Mouse (Mus musculus) left cerebral cortex, postnatal 25 days (tissue): ENCODE results near the gene Six3. TPM values are rescaled to one million over a fixed set of nuclear protein-coding genes. Genes with fewer than 3 reads are reported as not detected.

Source experiments
- DNase-seq, 2 experiments: peaks; one replicate each; pipeline ENCODE4 v3.0.0; 2022; ENCODE audit warnings: low spot score in 2 of 2, mixed read lengths in 1 of 2
- intact Hi-C: fragments of 180-260 bp; cut with DNase I; formaldehyde crosslinking; loops from one replicate; pipeline ENCODE4 v1.15.1; 2025
- total RNA-seq, 2 experiments: library from RNA; stranded (reverse); gene quantifications; 2 replicates each; pipeline ENCODE4 v1.2.3; 2021

The Six3 gene
- total RNA-seq, 2 experiments from 2014 or later: 0.89 to 8.4 TPM

DNA sequence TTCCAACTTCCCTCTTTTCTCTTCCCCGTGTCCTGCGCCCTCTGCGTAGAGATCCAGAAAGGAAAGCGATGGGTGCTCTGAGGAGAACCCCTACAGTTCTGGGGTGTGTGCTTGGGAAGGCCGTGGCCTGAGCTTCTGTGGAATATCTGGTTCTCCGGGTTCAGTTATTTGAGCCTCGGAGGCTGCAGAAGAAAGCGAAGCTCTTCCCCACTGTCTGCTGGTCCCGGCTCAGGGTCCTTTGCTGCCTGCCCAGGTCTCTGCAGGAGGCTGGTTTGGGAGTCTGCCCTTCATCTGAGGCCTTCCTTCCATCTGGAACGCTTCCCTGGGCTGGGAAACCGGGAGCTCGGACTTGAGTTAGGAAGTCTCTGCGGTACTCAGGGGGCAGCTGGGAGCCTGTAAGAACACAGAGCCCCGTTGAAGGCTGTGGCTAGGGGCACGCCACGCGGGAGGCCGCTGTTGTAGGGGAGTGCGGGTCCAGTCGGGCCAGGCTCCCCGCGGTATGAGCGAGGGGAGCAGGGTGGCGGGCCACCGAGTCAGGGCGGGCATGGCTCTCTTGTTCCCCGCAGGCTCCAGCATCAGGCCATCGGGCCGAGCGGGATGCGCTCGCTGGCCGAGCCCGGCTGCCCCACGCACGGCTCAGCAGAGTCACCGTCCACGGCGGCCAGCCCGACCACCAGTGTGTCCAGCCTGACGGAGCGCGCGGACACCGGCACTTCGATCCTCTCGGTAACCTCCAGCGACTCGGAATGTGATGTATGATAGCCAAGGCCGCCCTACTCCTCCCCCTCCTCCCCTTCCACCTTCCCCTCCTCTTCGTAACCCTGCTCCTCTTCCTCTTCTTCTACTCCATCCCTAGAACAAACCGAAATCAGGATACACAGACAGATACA is 10.0 kb downstream of the Six3 start:
- no peak for DNase-seq
- intact Hi-C loops: loop anchor here (5.0 kb wide), 4 partner anchors 59 to 174 kb away; no protein-coding TSS in a partner anchor

DNA sequence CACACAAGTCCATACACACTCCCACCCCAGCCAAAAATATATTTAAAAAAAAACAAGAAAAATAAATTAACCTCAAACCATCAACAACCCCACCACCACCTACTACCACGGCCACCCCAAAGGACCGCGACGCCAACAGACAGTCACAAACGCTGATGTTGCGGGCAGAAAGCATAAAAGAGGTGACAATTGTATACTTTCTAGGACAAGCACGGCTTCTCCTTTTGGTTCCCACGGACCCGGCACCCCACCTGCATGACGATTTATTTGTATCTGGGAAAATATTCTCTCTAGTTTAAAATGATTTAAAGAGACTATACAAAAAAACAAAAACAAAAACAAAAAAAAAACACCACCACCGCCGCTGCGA is 10.6 kb downstream of the Six3 start:
- no peak for DNase-seq
- intact Hi-C loops: loop anchor here (5.0 kb wide), 4 partner anchors 58 to 173 kb away; no protein-coding TSS in a partner anchor

DNA sequence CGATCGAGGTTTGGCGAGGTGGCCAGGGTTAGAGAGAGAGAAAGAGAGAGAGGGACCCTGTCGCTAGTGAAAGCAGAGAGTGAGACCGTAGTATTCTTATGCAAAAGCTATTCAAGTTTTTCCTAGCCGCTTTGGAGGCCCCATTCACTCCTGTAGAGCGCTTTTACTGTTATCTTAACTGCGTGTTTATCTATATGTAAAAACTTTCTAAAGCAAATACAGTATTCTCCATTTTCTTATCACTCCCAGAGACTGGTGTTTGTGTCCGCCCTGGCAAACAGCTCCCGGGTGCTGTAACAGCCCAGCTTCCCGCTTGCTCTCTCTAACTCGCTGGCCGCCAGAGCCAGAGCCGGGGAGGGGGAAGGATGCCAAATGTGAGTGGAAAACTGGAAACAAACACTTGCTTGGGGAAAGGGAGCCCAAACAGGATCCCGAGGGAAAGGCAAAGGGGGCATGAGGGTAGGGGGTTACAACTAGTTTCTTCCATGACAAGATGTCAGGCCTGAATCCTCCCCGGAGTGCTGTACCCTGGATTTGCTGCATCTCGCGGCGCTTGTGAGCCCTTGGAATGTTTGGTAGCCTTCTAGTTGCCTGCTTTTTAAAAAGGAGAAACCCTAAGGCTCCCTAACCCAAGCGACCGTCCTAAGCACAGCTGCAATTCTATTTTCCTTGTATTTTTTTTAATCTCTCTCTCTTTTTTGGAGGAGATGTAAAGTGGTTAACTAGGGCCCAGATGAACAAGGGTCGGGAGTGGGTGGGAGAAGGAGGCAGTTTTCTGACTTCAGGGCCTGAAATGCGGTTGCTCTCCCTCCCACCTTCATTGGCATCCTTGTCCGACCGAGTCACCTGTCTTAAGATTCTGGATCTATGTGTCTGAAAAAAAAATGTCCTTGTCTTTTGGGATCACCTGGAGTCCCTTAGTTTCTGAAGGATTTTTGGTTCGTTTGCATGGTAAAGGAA is 11.9 kb downstream of the Six3 start:
- intact Hi-C loops: loop anchor here (5.0 kb wide), 4 partner anchors 57 to 172 kb away; no protein-coding TSS in a partner anchor
- DNase-seq: no peak

DNA sequence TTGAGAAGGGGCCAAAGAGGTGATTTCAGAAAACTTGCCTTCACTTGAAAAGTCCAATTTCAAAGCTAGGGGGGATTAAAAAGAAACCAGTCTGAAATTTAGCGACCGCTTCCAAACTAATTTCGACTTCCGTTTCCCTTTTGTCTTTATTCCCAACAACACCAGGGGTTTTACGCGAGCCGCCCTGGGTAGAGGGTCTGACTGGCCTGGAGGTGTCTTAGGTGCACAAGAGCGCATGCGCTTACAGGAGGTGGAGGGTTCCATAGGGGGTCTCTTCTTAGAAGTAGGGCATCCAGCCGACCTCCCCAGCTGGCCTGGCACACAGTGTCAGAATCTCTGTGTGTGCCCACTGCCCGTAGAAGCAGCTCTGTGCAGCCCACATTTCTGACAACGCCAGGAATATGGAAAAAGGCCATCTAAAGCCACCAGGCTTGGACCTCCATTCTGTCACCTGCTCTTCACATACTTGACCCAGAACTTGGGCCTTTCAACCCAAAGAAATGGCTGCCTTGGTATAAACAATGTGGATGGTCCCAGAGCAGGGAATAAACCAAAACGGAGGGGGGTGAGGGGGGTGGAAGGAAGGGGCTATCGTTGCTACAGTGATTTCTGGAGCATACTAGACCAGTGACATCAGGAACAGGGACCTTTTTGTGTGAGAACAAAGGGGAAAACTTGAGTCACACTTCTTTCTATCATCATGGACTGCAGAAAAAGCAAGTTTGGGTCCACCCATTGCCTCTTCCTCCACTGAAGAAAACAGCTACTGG is 12.9 kb downstream of the Six3 start:
- intact Hi-C loops: no loop called here
- no peak for DNase-seq

DNA sequence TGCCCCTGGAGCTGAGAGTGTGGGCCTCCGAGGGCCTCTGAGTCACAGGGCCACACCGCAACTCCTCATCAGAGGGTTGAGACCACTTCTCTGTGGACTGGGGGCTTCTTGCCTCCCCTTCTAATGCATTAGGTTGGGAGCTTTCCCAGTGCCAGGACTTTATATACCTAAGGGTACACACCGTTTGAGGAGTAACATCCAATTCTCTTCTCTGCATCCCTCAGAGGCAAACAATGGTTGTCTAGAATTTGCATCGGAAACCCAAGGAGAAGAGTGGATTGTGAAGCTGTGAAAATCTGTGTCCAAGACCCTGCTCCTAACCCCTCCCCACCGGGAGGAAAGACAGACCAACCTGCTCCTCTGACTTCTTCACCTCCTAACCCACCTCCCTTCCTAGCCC is 14.3 kb downstream of the Six3 start:
- intact Hi-C loops: no loop called here
- DNase-seq: no peak

GRCm38 (mm10) chr17:85628811-85629210 is 15.4 kb downstream of the Six3 start:
- intact Hi-C loops: no loop called here
- DNase-seq: no peak

- DNase-seq: no peak
- intact Hi-C loops: no loop called here
Observed at GRCm38 (mm10) chr17:85629396-85629795, 16.0 kb downstream of the Six3 start.

DNA sequence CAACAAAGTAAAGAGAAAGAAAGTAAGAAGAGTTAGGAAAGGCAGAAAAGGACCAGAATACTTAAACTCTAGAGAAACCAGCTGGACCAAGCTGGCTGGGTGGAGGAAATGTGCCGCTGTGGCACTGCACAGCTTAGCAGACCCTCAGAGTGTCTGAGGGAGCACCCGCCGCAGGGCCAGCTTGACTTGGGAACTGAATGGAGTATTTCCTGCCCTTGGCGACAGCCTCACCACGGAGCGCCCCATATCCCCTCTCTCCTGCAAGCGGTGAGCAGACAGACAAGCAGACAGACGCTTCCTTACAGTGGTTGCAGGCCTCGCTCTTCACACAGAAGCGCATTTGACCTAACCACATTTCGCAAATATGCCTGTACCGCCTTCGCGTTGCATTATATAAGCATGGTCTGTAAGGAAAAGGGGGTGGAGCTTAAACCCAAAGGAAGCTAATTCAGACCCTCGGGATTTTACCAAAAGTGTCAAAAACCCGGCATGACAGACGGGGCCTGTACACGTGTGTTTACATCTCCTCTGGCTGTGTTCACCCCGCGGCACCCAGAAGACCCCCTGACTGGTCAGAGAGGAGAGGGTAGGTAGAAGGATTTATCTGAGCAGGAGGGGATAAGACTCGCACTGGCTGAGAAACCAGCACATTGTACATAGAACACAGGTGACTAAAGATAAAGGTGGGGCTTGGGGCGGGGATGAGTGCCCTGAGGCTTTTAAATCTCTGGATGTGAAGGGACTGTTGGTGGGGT is 17.1 kb downstream of the Six3 start:
- intact Hi-C loops: loop anchor here (10.0 kb wide), 1 partner anchor 596 kb away; no protein-coding TSS in a partner anchor

GRCm38 (mm10) chr17:85631106-85631505 is 17.7 kb downstream of the Six3 start:
- intact Hi-C loops: loop anchor here (10.0 kb wide), 1 partner anchor 596 kb away; no protein-coding TSS in a partner anchor
- no peak for DNase-seq

More for the DNA sequence above, 17.1 kb downstream of the Six3 start:
- no peak for DNase-seq

DNA sequence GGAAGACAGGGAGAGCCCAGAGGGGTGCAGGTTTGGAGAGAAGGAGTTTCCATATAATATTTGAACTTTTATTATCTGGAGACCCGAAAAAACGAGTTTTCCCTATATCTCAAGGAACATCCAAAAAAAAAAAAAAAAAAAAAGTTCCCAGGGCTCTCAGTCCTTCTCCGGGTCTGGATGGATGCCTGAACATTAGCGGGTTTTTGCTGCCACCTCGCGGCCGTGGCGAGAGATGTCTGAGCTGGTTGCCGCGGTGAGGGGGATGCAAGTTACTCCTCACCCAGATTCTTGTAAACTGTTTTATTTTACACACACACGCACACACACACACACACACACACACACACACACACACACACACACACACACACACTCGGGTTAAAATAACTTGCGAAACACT is 20.2 kb downstream of the Six3 start:
- intact Hi-C loops: loop anchor here (1.0 to 10.0 kb wide), 4 partner anchors 444 to 796 kb away; no protein-coding TSS in a partner anchor
- DNase-seq: peak; percentile 78 to 79

- intact Hi-C loops: loop anchor here (10.0 kb wide), 1 partner anchor 603 kb away; no protein-coding TSS in a partner anchor
- DNase-seq: no peak
Observed at GRCm38 (mm10) chr17:85637876-85638275, 24.5 kb downstream of the Six3 start.

DNA sequence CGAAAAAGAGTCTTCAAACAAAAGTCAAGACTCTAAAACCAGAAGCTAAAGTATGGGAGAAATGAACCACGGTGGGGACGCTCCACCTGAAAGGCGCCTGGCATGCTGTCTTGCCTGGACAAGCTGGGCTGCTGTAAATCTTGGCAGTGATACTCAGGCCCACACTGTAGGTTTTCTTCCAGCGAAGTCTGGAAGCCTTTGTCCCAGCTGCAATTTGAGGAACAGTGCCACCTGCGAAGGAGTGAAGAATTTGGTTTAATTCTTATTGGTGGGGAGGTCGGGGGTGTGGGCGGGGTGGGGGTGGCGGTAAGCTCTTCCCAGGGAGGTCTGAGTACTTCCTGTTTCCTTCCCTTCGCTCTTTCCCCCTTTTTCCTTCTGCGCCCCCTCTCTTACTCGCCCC is 31.9 kb downstream of the Six3 start:
- DNase-seq: no peak
- intact Hi-C loops: loop anchor here (5.0 kb wide), 1 partner anchor 417 kb away; no protein-coding TSS in a partner anchor

- DNase-seq: no peak
- intact Hi-C loops: loop anchor here (5.0 kb wide), 1 partner anchor 416 kb away; no protein-coding TSS in a partner anchor
Observed at GRCm38 (mm10) chr17:85645718-85646665, 32.6 kb downstream of the Six3 start.

DNA sequence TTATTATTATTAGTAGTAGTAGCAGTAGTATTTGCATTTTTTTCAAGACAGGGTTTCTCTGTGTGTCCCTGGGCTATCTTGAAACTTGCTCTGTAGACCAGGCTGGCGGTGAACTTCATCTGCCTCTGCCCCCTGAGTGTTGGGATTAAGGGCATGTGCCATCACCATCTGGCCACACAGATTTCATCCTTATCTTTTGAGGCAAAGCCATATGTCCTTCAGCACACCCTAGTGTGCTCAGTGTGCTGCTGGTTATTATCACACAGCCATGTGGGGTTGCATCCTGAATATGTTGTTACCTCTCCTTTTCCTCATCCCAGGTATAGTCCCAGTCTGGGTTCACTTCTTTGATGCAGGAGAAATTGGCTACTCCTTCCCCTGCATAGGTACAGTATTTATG is 46.6 kb downstream of the Six3 start:
- DNase-seq: no peak
- intact Hi-C loops: no loop called here

GRCm38 (mm10) chr17:85661521-85661920 is 48.1 kb downstream of the Six3 start:
- DNase-seq: no peak
- intact Hi-C loops: no loop called here

DNA sequence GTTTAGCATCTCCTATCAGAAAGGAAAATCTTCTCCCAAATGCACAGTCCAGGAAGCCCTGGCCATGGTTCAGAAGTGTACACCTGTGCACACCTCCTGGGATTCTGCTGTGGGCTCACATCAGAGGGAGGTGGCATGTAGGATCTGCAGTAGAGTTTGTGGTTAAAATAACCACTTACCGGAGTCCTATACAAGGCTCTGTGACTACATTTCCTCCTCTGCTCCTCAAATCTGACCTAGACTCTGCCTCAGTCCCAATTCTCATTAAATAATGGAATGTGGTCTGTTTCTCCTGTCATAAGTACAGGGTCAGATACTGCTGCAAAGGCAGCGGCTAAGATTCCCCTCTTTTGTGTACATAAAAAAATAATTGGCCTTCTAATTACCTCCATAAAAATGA is 50.8 kb downstream of the Six3 start:
- intact Hi-C loops: loop anchor here (2.0 kb wide), 1 partner anchor 351 kb away; no protein-coding TSS in a partner anchor

More for the DNA sequence above, 50.8 kb downstream of the Six3 start:
- no peak for DNase-seq
